Mouse (Mus musculus): ENCODE data around the gene Olfr721-ps1.
A peak's percentile ranks its signal among the peaks of the same experiment; 100 is the strongest.

Olfr721-ps1 gene

GRCm38 (mm10) chr14:14400998-14401397, at the start of gene Olfr721-ps1:
Olfr721-ps1 (plus strand) TSS chr14:14401298.
- DNase-seq: no peak

- peak; percentile 64 to 66 for DNase-seq
These were observed 49.1 kb upstream of the Olfr721-ps1 start for GRCm38 (mm10) chr14:14351721-14352590.

DNA sequence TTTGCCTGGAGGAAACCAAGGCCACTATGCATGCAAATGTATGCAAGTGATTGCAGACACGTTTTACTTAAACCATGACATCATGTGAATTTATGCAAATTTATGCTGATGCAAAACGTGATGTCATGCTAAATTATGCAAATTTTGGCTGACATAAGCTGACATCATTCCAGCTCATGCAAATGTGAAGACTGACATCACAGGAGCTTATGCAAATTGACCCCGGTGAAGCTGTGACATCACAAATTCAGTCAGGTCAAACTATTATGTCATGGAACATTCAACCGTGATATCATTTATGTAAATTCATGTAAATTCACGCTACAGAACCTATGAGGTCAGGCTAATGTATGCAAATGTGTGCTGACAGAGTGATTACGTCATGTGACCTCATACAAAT, 48.5 kb upstream of the Olfr721-ps1 start:
- DNase-seq: peak; percentile 37 to 42

- peak; percentile 23 to 29 for DNase-seq
These were observed 47.9 kb upstream of the Olfr721-ps1 start for GRCm38 (mm10) chr14:14353081-14353732.

- DNase-seq: peak; percentile 33 to 42
These were observed 47.2 kb upstream of the Olfr721-ps1 start for GRCm38 (mm10) chr14:14353740-14354510.

- DNase-seq: peak; percentile 31 to 34
These were observed 46.4 kb upstream of the Olfr721-ps1 start for GRCm38 (mm10) chr14:14354511-14355359.

GRCm38 (mm10) chr14:14355360-14355646, 45.8 kb upstream of the Olfr721-ps1 start:
- DNase-seq: no peak

GRCm38 (mm10) chr14:14395535-14395934, 5.6 kb upstream of the Olfr721-ps1 start:
- DNase-seq: no peak

GRCm38 (mm10) chr14:14436078-14436658, 35.1 kb downstream of the Olfr721-ps1 start:
- DNase-seq: no peak

All from B cell, adult 2 months (primary cell).